Mouse (Mus musculus) olfactory bulb, adult 2 months (tissue): Measurements from ENCODE around the gene Kcnj9. TPM values are rescaled to one million over a fixed set of nuclear protein-coding genes. Genes with fewer than 3 reads are reported as not detected.

Source experiments
- H3K27ac ChIP-seq: fragments of 200-500 bp; 2 replicates; pipeline ENCODE4 v1.5.1; 2012; ENCODE audit warnings: low read depth, low read length; ENCODE audit not compliant: insufficient read depth
- H3K4me1 ChIP-seq: fragments of 200-500 bp; 2 replicates; pipeline ENCODE4 v1.6.1; 2012; ENCODE audit warnings: low read length; ENCODE audit not compliant: control insufficient read depth, insufficient read depth
- H3K4me3 ChIP-seq: fragments of 200-500 bp; 2 replicates; pipeline ENCODE4 v1.5.1; 2012; ENCODE audit warnings: mild to moderate bottlenecking, low read depth, low read length, moderate library complexity; ENCODE audit not compliant: insufficient read depth
- CTCF ChIP-seq: fragments of 200-500 bp; IDR thresholded peaks from 2 replicates; pipeline ENCODE4 v1.5.1; 2012; ENCODE audit warnings: low read depth, mild to moderate bottlenecking, low read length, moderate library complexity; ENCODE audit not compliant: insufficient read depth
- POLR2A ChIP-seq: fragments of 200-500 bp; IDR thresholded peaks from 2 replicates; pipeline ENCODE4 v1.6.1; 2012; ENCODE audit warnings: mild to moderate bottlenecking, low read depth, low read length, moderate library complexity; ENCODE audit not compliant: insufficient read depth
- WGBS: fragments of 180-500 bp; shearing (Covaris S2); methylation state at CpG from one replicate; pipeline ENCODE4 v1.1.7; 2018; 5-methylcytosine and 5-hydroxymethylcytosine counted together
- polyA plus RNA-seq: library from polyadenylated mRNA; stranded (reverse); fragments of >200 nt; gene quantifications from 2 replicates; pipeline ENCODE4 v1.2.4, GENCODE M21; 2012; ENCODE audit warnings: low replicate concordance; ENCODE audit not compliant: missing spikeins, insufficient read depth, insufficient read length

The Kcnj9 gene
- polyA plus RNA-seq, 1 experiment, result not detected

GRCm38 (mm10) chr1:172319346-172319745, 9.8 kb downstream of the Kcnj9 start:
- Histone ChIP-seq H3K4me1 (peaks cover 28% of the 10 kb centered on the region), H3K4me3 (no peak overlapping the region), H3K27ac (no peak overlapping the region)
- TF ChIP-seq POLR2A (no peak), CTCF (no peak)
- WGBS, result 69% methylated on average over 7 of the region's 7 CpGs

GRCm38 (mm10) chr1:172318424-172319035, 10.6 kb downstream of the Kcnj9 start:
- Histone ChIP-seq H3K4me1 (peaks cover 34% of the 10 kb centered on the region), H3K4me3 (no peak overlapping the region), H3K27ac (no peak overlapping the region)
- WGBS, result 80% methylated on average over 19 of the region's 19 CpGs
- TF ChIP-seq POLR2A, result no peak
- 0 out of 2 replicates have a peak, but pooled peaks have one; percentile 6 for TF ChIP-seq CTCF

- TF ChIP-seq POLR2A, result no peak
- no peak for TF ChIP-seq CTCF
- H3K27ac ChIP-seq, result no peak overlapping the region
- 80% methylated on average over 15 of the region's 15 CpGs for WGBS
- H3K4me3 ChIP-seq, result no peak overlapping the region
- H3K4me1 ChIP-seq, result peaks cover 38% of the 10 kb centered on the region
These were observed 11.2 kb downstream of the Kcnj9 start for GRCm38 (mm10) chr1:172317946-172318345.

GRCm38 (mm10) chr1:172317431-172317830, 11.7 kb downstream of the Kcnj9 start:
- Histone ChIP-seq H3K4me3 (no peak overlapping the region), H3K4me1 (peaks cover 36% of the 10 kb centered on the region), H3K27ac (no peak overlapping the region)
- 81% methylated on average over 18 of the region's 18 CpGs for WGBS
- TF ChIP-seq POLR2A (no peak), CTCF (no peak)

GRCm38 (mm10) chr1:172314911-172315310, 14.2 kb downstream of the Kcnj9 start:
- H3K4me3 ChIP-seq, result no peak overlapping the region
- WGBS, result 48% methylated on average over 3 of the region's 3 CpGs
- peaks cover 44% of the 10 kb centered on the region for H3K4me1 ChIP-seq
- TF ChIP-seq CTCF (no peak), POLR2A (no peak)
- H3K27ac ChIP-seq, result no peak overlapping the region

GRCm38 (mm10) chr1:172313613-172314411, 15.3 kb downstream of the Kcnj9 start:
- H3K4me1 ChIP-seq, result peaks cover 46% of the 10 kb centered on the region
- peak overlapping the region; percentile 88 for H3K27ac ChIP-seq
- TF ChIP-seq POLR2A (no peak), CTCF (no peak)
- WGBS, result 45% methylated on average over 10 of the region's 10 CpGs
- peak overlapping the region; percentile 81 for H3K4me3 ChIP-seq

GRCm38 (mm10) chr1:172312768-172313561, 16.2 kb downstream of the Kcnj9 start:
- TF ChIP-seq CTCF (no peak), POLR2A (no peak; the same call in 1 of the 2 replicates)
- Histone ChIP-seq H3K4me3 (peak overlapping the region; percentile 81), H3K4me1 (peaks cover 40% of the 10 kb centered on the region), H3K27ac (peak overlapping the region; percentile 88)
- WGBS, result 4% methylated on average over 16 of the region's 16 CpGs

GRCm38 (mm10) chr1:172311921-172312767, 17.0 kb downstream of the Kcnj9 start:
- TF ChIP-seq POLR2A (no peak), CTCF (no peak)
- WGBS, result under 1% methylated on average over 52 of the region's 55 CpGs

More at GRCm38 (mm10) chr1:172311921-172312767, 17.0 kb downstream of the Kcnj9 start:
- Histone ChIP-seq H3K27ac (peak overlapping the region; percentile 96), H3K4me3 (peak overlapping the region; percentile 81), H3K4me1 (peaks cover 43% of the 10 kb centered on the region)
